In the genomic region with DNA sequence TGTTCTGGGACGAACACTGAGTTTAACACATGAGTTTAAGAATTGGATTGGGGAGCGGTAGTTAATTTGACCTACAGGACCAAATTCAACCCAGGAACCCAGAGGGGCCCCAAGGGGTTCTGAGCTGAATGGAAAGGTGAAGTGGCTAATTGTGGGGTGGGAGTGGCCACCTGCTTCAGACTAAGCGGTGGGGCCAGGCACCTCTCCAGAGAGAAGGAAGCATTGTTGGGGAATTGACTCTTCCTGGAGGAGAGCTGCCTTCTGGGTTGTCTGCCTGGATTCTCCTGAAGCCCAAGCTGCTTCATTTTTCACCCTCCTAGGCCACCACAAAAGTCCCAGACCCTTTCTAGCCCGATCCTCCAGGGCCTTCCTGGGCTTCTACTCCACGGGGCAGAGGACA, we compare ENCODE assay signal across 26 mouse cellular contexts. TPM values are rescaled to one million over a fixed set of nuclear protein-coding genes. Genes with fewer than 3 reads are reported as not detected.
DNase-seq lines count a peak whose midpoint lies in the region; ATAC-seq and TF ChIP-seq lines count a peak whose summit lies in the region.
"Had no signal": no experiment of that assay in that cellular context is flagged by ENCODE, and none has a peak within 500 bp of the region (broad histone marks: within the 10 kb centered on the region; RNA-seq: fewer than 3 reads in every experiment).

No protein-coding gene starts in this region.

- 2% methylated on average over 5 of the region's 5 CpGs for WGBS in hindbrain, embryonic 11.5 days
- under 1% methylated on average over 5 of the region's 5 CpGs for WGBS in hindbrain, embryonic 16.5 days
- WGBS in heart, embryonic 11.5 days (ENCODE audit: insufficient replicate concordance) = 4% methylated on average over 5 of the region's 5 CpGs
- 6% methylated on average over 5 of the region's 5 CpGs for WGBS in heart, postnatal 0 days
- WGBS in kidney, embryonic 16.5 days = 4% methylated on average over 5 of the region's 5 CpGs

- ATAC-seq in hindbrain, embryonic 11.5 days (ENCODE audit: low FRiP score) = no peak
- ATAC-seq in hindbrain, embryonic 16.5 days = no peak
- ATAC-seq in heart, embryonic 11.5 days (replicated peaks; ENCODE audit: insufficient number of reproducible peaks, low FRiP score, low TSS enrichment) = no peak
- peak; percentile 7 for ATAC-seq in heart, postnatal 0 days (ENCODE audit: insufficient read depth, low read depth)
- ATAC-seq in kidney, embryonic 16.5 days (ENCODE audit: low FRiP score, low TSS enrichment) = no peak
- ATAC-seq: forebrain, postnatal 0 days; liver, embryonic 12.5 days; midbrain, embryonic 13.5 days had no signal

- no peak for TF ChIP-seq EP300 in heart, postnatal 0 days (IDR thresholded peaks at IDR 0.05; ENCODE audit: low read depth)

- DNase-seq in embryo, embryonic 10.5 days (ENCODE audit: low spot score) = peak; percentile 15
- no peak for DNase-seq in embryo, embryonic 11 days
- peak; percentile 31 for DNase-seq in hindbrain, embryonic 11.5 days (ENCODE audit: low spot score)
- peak; percentile 66 for DNase-seq in heart, postnatal 0 days (ENCODE audit: low spot score)
- DNase-seq in lung, postnatal 36 days = no peak
- DNase-seq: adrenal gland, postnatal 25 days; cerebellum, adult 9-10 months; forebrain, postnatal 0 days; gastrocnemius, postnatal 14 days; layer of hippocampus, postnatal 36 days; lung, adult 2 months; lung, postnatal 14 days; right cerebral cortex, postnatal 25 days; thymus, postnatal 14 days had no signal

- H3K27me3 ChIP-seq in hindbrain, embryonic 11.5 days (ENCODE audit: control insufficient read depth, insufficient read depth, low read length) = peaks cover 92% of the 10 kb centered on the region
- H3K27me3 ChIP-seq in hindbrain, embryonic 16.5 days (replicated peaks; ENCODE audit: control insufficient read depth, insufficient read depth, low read length) = peaks cover 64% of the 10 kb centered on the region
- H3K27me3 ChIP-seq in heart, embryonic 11.5 days (ENCODE audit: control insufficient read depth, insufficient read depth, low read length) = peaks cover 69% of the 10 kb centered on the region
- peaks cover 68% of the 10 kb centered on the region for H3K27me3 ChIP-seq in heart, postnatal 0 days (ENCODE audit: control insufficient read depth, insufficient read depth, low read length)
- peaks cover 96% of the 10 kb centered on the region for H3K27me3 ChIP-seq in kidney, embryonic 16.5 days (ENCODE audit: insufficient read depth, low read length)

- no peaks in the 10 kb centered on the region for H3K9me3 ChIP-seq in hindbrain, embryonic 11.5 days (ENCODE audit: control insufficient read depth, low read length)
- no peaks in the 10 kb centered on the region for H3K9me3 ChIP-seq in hindbrain, embryonic 16.5 days (ENCODE audit: control insufficient read depth, low read length)
- H3K9me3 ChIP-seq in heart, embryonic 11.5 days (replicated peaks; ENCODE audit: control insufficient read depth, low read length) = no peaks in the 10 kb centered on the region
- no peaks in the 10 kb centered on the region for H3K9me3 ChIP-seq in heart, postnatal 0 days (replicated peaks; ENCODE audit: control insufficient read depth, low read length)
- no peaks in the 10 kb centered on the region for H3K9me3 ChIP-seq in kidney, embryonic 16.5 days (ENCODE audit: low read length)
- H3K9me3 ChIP-seq: limb, embryonic 12.5 days; liver, embryonic 12.5 days; midbrain, embryonic 13.5 days had no signal

- no peak overlapping the region for H3K27ac ChIP-seq in hindbrain, embryonic 11.5 days (ENCODE audit: low read depth, low read length)
- no peak overlapping the region for H3K27ac ChIP-seq in hindbrain, embryonic 16.5 days (ENCODE audit: low read depth, low read length)
- H3K27ac ChIP-seq in heart, embryonic 11.5 days (ENCODE audit: low read depth, low read length) = peak overlapping the region; percentile 95
- peak overlapping the region; percentile 94 for H3K27ac ChIP-seq in heart, postnatal 0 days (ENCODE audit: low read depth)
- H3K27ac ChIP-seq in kidney, embryonic 16.5 days (ENCODE audit: low read length) = no peak overlapping the region
- H3K27ac ChIP-seq: hindbrain, embryonic 14.5 days; limb, embryonic 12.5 days; liver, embryonic 12.5 days; midbrain, embryonic 13.5 days had no signal

- H3K4me3 ChIP-seq in hindbrain, embryonic 11.5 days (ENCODE audit: low read depth, low read length) = no peak overlapping the region
- H3K4me3 ChIP-seq in hindbrain, embryonic 16.5 days (ENCODE audit: low read length) = no peak overlapping the region
- peak overlapping the region; percentile 77 for H3K4me3 ChIP-seq in heart, embryonic 11.5 days (ENCODE audit: low read depth, low read length)
- peak overlapping the region; percentile 79 for H3K4me3 ChIP-seq in heart, postnatal 0 days (ENCODE audit: low read depth, low read length)
- H3K4me3 ChIP-seq in kidney, embryonic 16.5 days (ENCODE audit: low read length) = no peak overlapping the region
- H3K4me3 ChIP-seq: liver, embryonic 12.5 days; midbrain, embryonic 13.5 days had no signal

- no peaks in the 10 kb centered on the region for H3K36me3 ChIP-seq in hindbrain, embryonic 11.5 days (ENCODE audit: control insufficient read depth, insufficient read depth, low read length)
- no peaks in the 10 kb centered on the region for H3K36me3 ChIP-seq in hindbrain, embryonic 16.5 days (ENCODE audit: control insufficient read depth, insufficient read depth, low read length)
- no peaks in the 10 kb centered on the region for H3K36me3 ChIP-seq in heart, embryonic 11.5 days (ENCODE audit: control insufficient read depth, insufficient read depth, low read length)
- peaks cover 19% of the 10 kb centered on the region; the same call in 1 of the 2 replicates for H3K36me3 ChIP-seq in heart, postnatal 0 days (replicated peaks; ENCODE audit: control insufficient read depth, insufficient read depth, low read length)
- no peaks in the 10 kb centered on the region for H3K36me3 ChIP-seq in kidney, embryonic 16.5 days (ENCODE audit: insufficient read depth, low read length)
- H3K36me3 ChIP-seq: limb, embryonic 12.5 days; liver, embryonic 12.5 days; midbrain, embryonic 13.5 days had no signal

- no peak overlapping the region for H3K9ac ChIP-seq in hindbrain, embryonic 11.5 days (ENCODE audit: low read depth, low read length)
- no peak overlapping the region for H3K9ac ChIP-seq in hindbrain, embryonic 16.5 days (ENCODE audit: low read depth, low read length)
- peak overlapping the region; percentile 77 for H3K9ac ChIP-seq in heart, embryonic 11.5 days (ENCODE audit: low read depth, low read length)
- H3K9ac ChIP-seq in heart, postnatal 0 days (replicated peaks; ENCODE audit: low read depth, low read length) = peak overlapping the region; percentile 73
- H3K9ac ChIP-seq in kidney, embryonic 16.5 days (replicated peaks; ENCODE audit: low read length) = no peak overlapping the region
- H3K9ac ChIP-seq: forebrain, postnatal 0 days; hindbrain, embryonic 14.5 days; limb, embryonic 12.5 days; liver, embryonic 12.5 days; midbrain, embryonic 13.5 days had no signal

- H3K4me2 ChIP-seq in hindbrain, embryonic 11.5 days (replicated peaks; ENCODE audit: low read depth, low read length) = no peak overlapping the region
- no peak overlapping the region for H3K4me2 ChIP-seq in hindbrain, embryonic 16.5 days (ENCODE audit: low read length)
- H3K4me2 ChIP-seq in heart, embryonic 11.5 days = peak overlapping the region; percentile 64
- H3K4me2 ChIP-seq in heart, postnatal 0 days (ENCODE audit: low read depth, low read length) = peak overlapping the region; percentile 70
- H3K4me2 ChIP-seq in kidney, embryonic 16.5 days (replicated peaks; ENCODE audit: low read depth, low read length) = no peak overlapping the region
- H3K4me2 ChIP-seq: hindbrain, embryonic 14.5 days; liver, embryonic 12.5 days; midbrain, embryonic 13.5 days had no signal

- H3K4me1 ChIP-seq in hindbrain, embryonic 11.5 days (replicated peaks; ENCODE audit: control insufficient read depth, insufficient read depth, low read length) = no peaks in the 10 kb centered on the region; the same call in 1 of the 2 replicates
- peaks cover 5% of the 10 kb centered on the region; the same call in 1 of the 2 replicates for H3K4me1 ChIP-seq in hindbrain, embryonic 16.5 days (ENCODE audit: control insufficient read depth, insufficient read depth, low read depth, low read length)
- peaks cover 3% of the 10 kb centered on the region; the same call in 1 of the 2 replicates for H3K4me1 ChIP-seq in heart, embryonic 11.5 days (ENCODE audit: control insufficient read depth, insufficient read depth, low read length)
- H3K4me1 ChIP-seq in heart, postnatal 0 days (ENCODE audit: control insufficient read depth, insufficient read depth) = 0 out of 2 replicates have a peak, but pooled peaks cover 7% of the 10 kb centered on the region
- peaks cover 10% of the 10 kb centered on the region for H3K4me1 ChIP-seq in kidney, embryonic 16.5 days (ENCODE audit: insufficient read depth, low read length)
- H3K4me1 ChIP-seq: liver, embryonic 12.5 days had no signal

- no peak for TF ChIP-seq CTCF in heart, postnatal 0 days (IDR thresholded peaks at IDR 0.05; ENCODE audit: low read depth)

RNA-seq across cellular contexts. Expression of gene Nkx2-5, which starts 2.8 kb away (rescaled TPM):
- polyA plus RNA-seq in hindbrain, embryonic 11.5 days (2014; fragmentation: Nextera tagmentation; extraction: Ambion mirVana) = not detected in 2 replicates
- not detected in 2 replicates for polyA plus RNA-seq in hindbrain, embryonic 16.5 days (2015; fragmentation: Nextera tagmentation; extraction: Ambion mirVana)
- polyA plus RNA-seq in heart, embryonic 11.5 days (2014; fragmentation: Nextera tagmentation; extraction: Ambion mirVana) = 157 and 159 TPM in 2 replicates
- 284 and 346 TPM in 2 replicates for total RNA-seq in heart, postnatal 0 days (2014; rRNA removed; ENCODE audit: low replicate concordance)
- polyA plus RNA-seq in heart, postnatal 0 days (2015; fragmentation: Nextera tagmentation; extraction: Ambion mirVana) = 139 and 155 TPM in 2 replicates
- not detected in 2 replicates for polyA plus RNA-seq in kidney, embryonic 16.5 days (2015; fragmentation: Nextera tagmentation; extraction: Ambion mirVana)
- total RNA-seq: adrenal gland, postnatal 25 days; common myeloid progenitor, adult 5-6 weeks; gastrocnemius, postnatal 14 days; layer of hippocampus, adult 8-10 months; layer of hippocampus, postnatal 36 days; left cerebral cortex, postnatal 10 days; megakaryocyte, adult 5-6 weeks had no signal
- polyA plus RNA-seq: forebrain, postnatal 0 days; hindbrain, embryonic 14.5 days; limb, embryonic 12.5 days; midbrain, embryonic 13.5 days; neural tube, embryonic 11.5 days had no signal

Comparison
In these comparisons a context has a peak if more than half of its experiments do, and no peak if none do; other contexts are left out.
1. DNase-seq: peak in embryo, embryonic 10.5 days (single experiment), hindbrain, embryonic 11.5 days (single experiment) and heart, postnatal 0 days (single experiment); none in embryo, embryonic 11 days (single experiment) and lung, postnatal 36 days (single experiment).
2. H3K27ac ChIP-seq: peak in heart, embryonic 11.5 days (single experiment) and heart, postnatal 0 days (single experiment); none in hindbrain, embryonic 11.5 days (single experiment), hindbrain, embryonic 16.5 days (single experiment) and kidney, embryonic 16.5 days (single experiment).
3. H3K4me2 ChIP-seq: peak in heart, embryonic 11.5 days (single experiment) and heart, postnatal 0 days (single experiment); none in hindbrain, embryonic 11.5 days (single experiment), hindbrain, embryonic 16.5 days (single experiment) and kidney, embryonic 16.5 days (single experiment).
4. H3K4me3 ChIP-seq: peak in heart, embryonic 11.5 days (single experiment) and heart, postnatal 0 days (single experiment); none in hindbrain, embryonic 11.5 days (single experiment), hindbrain, embryonic 16.5 days (single experiment) and kidney, embryonic 16.5 days (single experiment).
5. H3K9ac ChIP-seq: peak in heart, embryonic 11.5 days (single experiment) and heart, postnatal 0 days (single experiment); none in hindbrain, embryonic 11.5 days (single experiment), hindbrain, embryonic 16.5 days (single experiment) and kidney, embryonic 16.5 days (single experiment).
6. RNA of gene Nkx2-5, which starts 2.8 kb away (polyA plus RNA-seq): 157 to 159 TPM in heart, embryonic 11.5 days and 139 to 155 TPM in heart, postnatal 0 days; not detected in kidney, embryonic 16.5 days, not detected in hindbrain, embryonic 11.5 days and not detected in hindbrain, embryonic 16.5 days; every median in the first group is over 100 times any median in the second.